Mouse (Mus musculus): ENCODE measurements at regions not wholly inside any gene's neighbourhood (a gene's known extent, or its start where the extent isn't known, plus 50 kb on each side); places are given as distances from the start of the nearest gene placed in this dataset.
"Not testable (repeated sequence)": the region's sequence is repeated elsewhere in the genome, so short reads cannot be mapped to it uniquely, and the experiment has no call there.

- DNase-seq, result no peak
Observed at GRCm38 (mm10) chr12:114009391-114009790, 465.7 kb downstream of the Adam6a start.

- peak; percentile 11 to 40 for DNase-seq
Observed at GRCm38 (mm10) chr12:114012860-114013259, 469.2 kb downstream of the Adam6a start.

- DNase-seq, result not testable (repeated sequence)
Observed at GRCm38 (mm10) chr12:114037011-114037410, 493.3 kb downstream of the Adam6a start.

GRCm38 (mm10) chr12:114047991-114048390, 504.3 kb downstream of the Adam6a start:
- peak in 1 of 2 experiments; percentile 4 for DNase-seq

- no peak for DNase-seq
Observed at GRCm38 (mm10) chr12:114053341-114053740, 509.6 kb downstream of the Adam6a start.

- DNase-seq, result no peak
Observed at GRCm38 (mm10) chr12:114059615-114060014, 515.9 kb downstream of the Adam6a start.

GRCm38 (mm10) chr12:114067166-114067565, 523.5 kb downstream of the Adam6a start:
- DNase-seq, result no peak

GRCm38 (mm10) chr12:114108731-114109130, 565.0 kb downstream of the Adam6a start:
- DNase-seq, result not testable (repeated sequence)

- DNase-seq, result no peak
Observed at GRCm38 (mm10) chr12:114134897-114135296, 591.2 kb downstream of the Adam6a start.

GRCm38 (mm10) chr12:114148779-114149178, 605.1 kb downstream of the Adam6a start:
- DNase-seq, result no peak

GRCm38 (mm10) chr12:114172305-114172704, 628.6 kb downstream of the Adam6a start:
- DNase-seq, result no peak

GRCm38 (mm10) chr12:114199521-114199920, 655.8 kb downstream of the Adam6a start:
- DNase-seq, result no peak

GRCm38 (mm10) chr12:114222541-114222940, 678.8 kb downstream of the Adam6a start:
- no peak for DNase-seq
